Mouse (Mus musculus) urinary bladder, postnatal 14 days (tissue): ENCODE results near the gene Elf5.

Experiments
- DNase-seq: peaks from one replicate; pipeline ENCODE4 v3.0.0; 2021; ENCODE audit warnings: low spot score

Gene Elf5

GRCm38 (mm10) chr2:103476657-103477056 lies 65.2 kb downstream of the Elf5 start:
- no peak for DNase-seq

- no peak for DNase-seq
Observed at GRCm38 (mm10) chr2:103477456-103477855, 66.0 kb downstream of the Elf5 start.

GRCm38 (mm10) chr2:103478326-103478725 lies 66.8 kb downstream of the Elf5 start:
- no peak for DNase-seq

- DNase-seq: no peak
Observed at GRCm38 (mm10) chr2:103480240-103480639, 68.8 kb downstream of the Elf5 start.

GRCm38 (mm10) chr2:103480871-103481270 lies 69.4 kb downstream of the Elf5 start:
- DNase-seq: no peak

- no peak for DNase-seq
Observed at GRCm38 (mm10) chr2:103481314-103482231, 70.1 kb downstream of the Elf5 start.

- DNase-seq: no peak
Observed at GRCm38 (mm10) chr2:103483289-103483985, 71.9 kb downstream of the Elf5 start.

- no peak for DNase-seq
Observed at GRCm38 (mm10) chr2:103483986-103484520, 72.6 kb downstream of the Elf5 start.

- peak; percentile 98 for DNase-seq
Observed at GRCm38 (mm10) chr2:103484617-103485401, 73.3 kb downstream of the Elf5 start, which contains the start of gene Cat. Gene Cat (minus strand): TSS chr2:103485160.

GRCm38 (mm10) chr2:103492526-103492925 lies 81.0 kb downstream of the Elf5 start:
- no peak for DNase-seq

- no peak for DNase-seq
Observed at GRCm38 (mm10) chr2:103493827-103494226, 82.3 kb downstream of the Elf5 start.

GRCm38 (mm10) chr2:103495633-103496418 lies 84.3 kb downstream of the Elf5 start:
- DNase-seq: no peak
